Mouse (Mus musculus): ENCODE measurements around the gene Dazap2. TPM values are rescaled to one million over a fixed set of nuclear protein-coding genes. Genes with fewer than 3 reads are reported as not detected.

Dazap2 gene
- polyA plus RNA-seq, 1 experiment = 281 TPM

Other genes with a start within 250 kb of the Dazap2 start
- gene Gm5475, start 193.2 kb upstream of the Dazap2 start, polyA plus RNA-seq (2012; rRNA removed) = not detected in 2 replicates
- 19.3 and 21.5 TPM in 2 replicates for gene Slc11a2, start 190.3 kb upstream of the Dazap2 start, polyA plus RNA-seq (2012; rRNA removed)
- 46.8 and 50.4 TPM in 2 replicates for gene Letmd1, start 146.3 kb upstream of the Dazap2 start, polyA plus RNA-seq (2012; rRNA removed)
- gene Csrnp2, start 119.9 kb upstream of the Dazap2 start, polyA plus RNA-seq (2012; rRNA removed) = 3.2 and 3.8 TPM in 2 replicates
- gene Tfcp2, start 63.3 kb upstream of the Dazap2 start, polyA plus RNA-seq (2012; rRNA removed) = 14.4 and 15.4 TPM in 2 replicates
- 14.4 and 23.0 TPM in 2 replicates for gene Pou6f1, start 15.4 kb upstream of the Dazap2 start, polyA plus RNA-seq (2012; rRNA removed)
- gene Smagp, start 21.6 kb downstream of the Dazap2 start, polyA plus RNA-seq (2012; rRNA removed) = 65.7 and 67.6 TPM in 2 replicates
- 6.5 and 6.6 TPM in 2 replicates for gene Bin2, start 54.2 kb downstream of the Dazap2 start, polyA plus RNA-seq (2012; rRNA removed)
- gene Cela1, start 72.6 kb downstream of the Dazap2 start, polyA plus RNA-seq (2012; rRNA removed) = 97.3 and 135 TPM in 2 replicates
- gene Galnt6, start 114.0 kb downstream of the Dazap2 start, polyA plus RNA-seq (2012; rRNA removed) = 14.7 and 20.5 TPM in 2 replicates
- 5.5 and 5.6 TPM in 2 replicates for gene Slc4a8, start 146.4 kb downstream of the Dazap2 start, polyA plus RNA-seq (2012; rRNA removed)